Mouse (Mus musculus) bone marrow, adult 2 months (tissue): ENCODE data around the gene Aup1.

Source experiments
- CTCF ChIP-seq: fragments of 200-500 bp; IDR thresholded peaks from 2 replicates; pipeline ENCODE4 v1.5.1; 2011; ENCODE audit warnings: low read length, control low read depth; ENCODE audit not compliant: control insufficient read depth, insufficient read depth
- POLR2A ChIP-seq: fragments of 200-500 bp; IDR thresholded peaks from 2 replicates; pipeline ENCODE4 v1.6.1; 2011; ENCODE audit warnings: low read depth, mild to moderate bottlenecking, control low read depth, low read length, borderline replicate concordance; ENCODE audit not compliant: control insufficient read depth

DNA sequence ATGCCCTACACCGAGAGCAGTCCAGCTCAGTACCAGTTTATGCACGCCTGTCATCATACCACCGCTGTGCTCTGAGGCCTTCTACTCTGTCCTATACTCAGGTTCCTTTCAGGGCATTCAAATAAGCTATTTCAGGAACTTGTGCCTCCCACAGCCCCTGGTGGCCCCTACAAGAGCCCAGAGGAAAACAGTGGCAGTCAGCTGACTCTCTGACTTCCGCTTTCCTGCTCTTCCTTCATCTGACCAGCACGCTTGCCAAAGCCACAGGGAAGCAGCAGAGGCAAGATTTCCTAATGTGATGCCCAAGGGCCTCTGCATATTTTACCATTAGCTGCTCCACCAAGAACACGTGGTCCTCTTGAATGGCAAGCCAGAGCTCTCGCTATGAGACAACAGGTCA is 49.4 kb upstream of the Aup1 start:
- TF ChIP-seq CTCF (no peak), POLR2A (peak; percentile 35; the same call in 1 of the 2 replicates)
